Mouse (Mus musculus) testis, adult 2 months (tissue): ENCODE measurements around the gene Olfr1065.

Source experiments
- CTCF ChIP-seq: fragments of 200-500 bp; IDR thresholded peaks from 2 replicates; pipeline ENCODE4 v1.5.1; 2012; ENCODE audit warnings: low read depth, mild to moderate bottlenecking, inconsistent platforms, low read length, moderate library complexity; ENCODE audit not compliant: control insufficient read depth, insufficient read depth, insufficient replicate concordance
- POLR2A ChIP-seq: fragments of 200-500 bp; IDR thresholded peaks from 2 replicates; pipeline ENCODE4 v1.6.1; 2012; ENCODE audit warnings: low read depth, mild to moderate bottlenecking, inconsistent platforms, low read length, moderate library complexity; ENCODE audit not compliant: control insufficient read depth

GRCm38 (mm10) chr2:86395114-86395513 lies 55.3 kb downstream of the Olfr1065 start:
- no peak for TF ChIP-seq CTCF
- no peak for TF ChIP-seq POLR2A
